Mouse (Mus musculus): ENCODE data around the gene Mylk. TPM values are rescaled to one million over a fixed set of nuclear protein-coding genes. Genes with fewer than 3 reads are reported as not detected.
"Not testable (repeated sequence)": the region's sequence is repeated elsewhere in the genome, so short reads cannot be mapped to it uniquely, and the experiment has no call there.

The Mylk gene
- 10 to 100 TPM; 14.5 to 14.9 TPM for total RNA-seq (2021)
- long read RNA-seq, experiment 1, partial matches to known transcripts = 2 of 2 reads
- long read RNA-seq, experiment 1, other reads (novel, unspliced or antisense) = 0 of 2 reads
- long read RNA-seq, experiment 2, partial matches to known transcripts = 0 of 1 reads
- long read RNA-seq, experiment 2, other reads (novel, unspliced or antisense) = 1 of 1 reads

DNA sequence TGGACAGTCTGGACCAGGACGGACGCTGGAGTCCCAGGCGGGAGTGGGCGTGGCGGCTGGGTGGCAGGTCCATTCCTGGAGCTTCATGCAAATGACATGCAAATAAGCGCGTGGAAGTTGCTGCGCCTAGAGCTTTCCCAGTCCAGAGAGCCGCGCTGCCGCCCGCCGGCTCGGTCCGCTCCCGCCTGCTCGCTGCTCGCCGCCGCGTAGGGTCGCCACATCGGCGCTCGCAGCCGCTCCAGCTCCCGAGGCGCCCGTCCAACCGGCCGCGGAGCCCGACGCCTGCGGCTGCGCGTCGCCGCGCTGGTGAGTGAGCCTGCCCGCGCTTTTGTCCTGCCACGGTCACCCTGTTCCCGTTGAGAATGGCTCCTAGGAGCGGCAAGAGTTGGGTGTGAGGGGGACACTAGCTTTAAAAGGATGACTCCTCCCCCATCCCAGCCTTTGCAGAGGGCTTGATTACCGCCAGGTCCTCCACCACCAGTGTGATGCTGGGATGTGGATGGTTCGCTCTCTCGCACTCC lies at the start of gene Mylk:
TSS of gene Mylk (plus strand) at position 146 of the 521 bp plus-strand sequence.
- DNase-seq (ENCODE audit: extremely low spot score in 1 of 2, low spot score in 2 of 2) = peak; percentile 54 to 65
- Histone ChIP-seq H3K4me3 (peak within 1 kb of the TSS; percentile 37), H3K27ac (no peak within 1 kb of the TSS)
- TF ChIP-seq CTCF (IDR thresholded peaks at IDR 0.05) = no peak
- intact Hi-C loops (cut with DNase I) = no loop called here

DNA sequence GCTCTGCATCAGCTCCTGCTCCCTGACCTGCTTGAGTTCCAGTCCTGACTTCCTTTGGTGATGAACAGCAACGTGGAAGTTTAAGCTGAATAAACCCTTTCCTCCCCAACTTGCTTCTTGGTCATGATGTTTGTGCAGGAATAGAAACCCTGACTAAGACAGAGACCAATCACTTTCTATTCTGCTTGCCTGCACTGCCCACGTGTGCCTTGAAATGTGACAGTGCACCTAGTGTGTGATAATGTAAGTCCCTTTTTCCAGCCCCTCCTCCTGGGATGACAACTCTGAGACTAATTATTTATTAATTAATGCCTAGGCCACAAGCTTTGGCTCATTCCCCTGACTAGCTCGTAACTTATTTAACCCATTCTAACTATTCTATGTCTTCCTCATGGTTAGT lies 46.3 kb upstream of the Mylk start:
- intact Hi-C loops (cut with DNase I); H3K4me3 ChIP-seq; H3K27ac ChIP-seq; DNase-seq (ENCODE audit: extremely low spot score in 1 of 2, low spot score in 2 of 2): not testable (repeated sequence)

DNA sequence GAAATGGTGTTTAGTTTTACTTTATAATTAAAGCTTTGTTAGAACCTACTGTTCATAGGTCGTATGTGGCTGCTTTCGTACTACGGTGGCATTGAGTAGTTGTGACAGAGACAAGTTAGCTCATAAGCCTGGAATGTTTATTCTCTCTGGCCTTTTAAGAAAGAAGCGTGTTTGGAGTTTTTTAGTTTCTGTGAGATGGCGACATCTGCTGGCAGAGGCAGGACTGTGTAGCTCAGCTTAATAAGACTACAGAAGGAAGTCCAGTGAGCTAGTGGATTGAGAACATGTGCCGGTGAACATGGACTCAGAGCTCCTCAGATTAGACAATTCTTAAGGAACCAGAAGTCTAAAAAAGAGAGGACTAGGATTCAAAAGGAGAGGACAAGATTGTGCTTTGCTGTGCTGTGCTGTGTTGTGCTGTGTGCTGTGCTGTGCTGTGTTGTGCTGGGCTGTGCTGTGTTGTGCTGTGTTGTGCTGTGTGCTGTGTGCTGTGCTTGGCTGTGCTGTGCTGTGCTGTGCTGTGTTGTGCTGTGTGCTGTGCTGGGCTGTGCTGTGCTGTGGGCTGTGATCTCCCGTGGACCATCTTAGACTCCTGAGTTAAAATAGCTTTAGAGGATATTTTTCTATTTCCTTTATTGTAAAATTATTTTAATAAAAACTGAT lies 44.7 kb upstream of the Mylk start:
- peak; percentile 90 for TF ChIP-seq CTCF (IDR thresholded peaks at IDR 0.05)
- H3K4me3 ChIP-seq = no peak overlapping the region
- intact Hi-C loops (cut with DNase I) = loop anchor here (1.0 to 5.0 kb wide), 3 partner anchors 33 to 398 kb away; no protein-coding TSS in a partner anchor
- DNase-seq (ENCODE audit: extremely low spot score in 1 of 2, low spot score in 2 of 2) = peak; percentile 66 to 78
- no peak overlapping the region for H3K27ac ChIP-seq

DNA sequence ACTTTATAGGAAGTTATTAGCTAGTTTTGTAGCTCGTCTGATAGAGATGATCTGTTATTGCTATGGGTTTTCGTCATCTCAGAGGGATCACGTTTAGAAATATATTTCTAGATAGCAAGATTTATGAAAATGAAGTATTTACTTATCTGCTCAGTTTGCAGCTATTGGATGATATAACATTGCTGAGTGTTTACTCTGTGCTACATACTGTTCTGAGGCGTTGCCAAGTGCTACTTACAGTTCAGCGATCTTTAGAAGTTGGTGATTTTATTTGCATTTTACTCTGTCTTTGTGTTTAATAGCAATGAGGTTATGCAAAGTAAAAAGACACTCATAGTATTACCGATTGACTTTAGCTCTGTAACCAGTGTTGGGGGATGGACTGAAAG lies 44.2 kb upstream of the Mylk start:
- no peak for DNase-seq (ENCODE audit: extremely low spot score in 1 of 2, low spot score in 2 of 2)
- Histone ChIP-seq H3K4me3 (no peak overlapping the region), H3K27ac (no peak overlapping the region)
- TF ChIP-seq CTCF (IDR thresholded peaks at IDR 0.05) = no peak
- intact Hi-C loops (cut with DNase I) = loop anchor here (1.0 to 5.0 kb wide), 3 partner anchors 34 to 399 kb away; no protein-coding TSS in a partner anchor

DNA sequence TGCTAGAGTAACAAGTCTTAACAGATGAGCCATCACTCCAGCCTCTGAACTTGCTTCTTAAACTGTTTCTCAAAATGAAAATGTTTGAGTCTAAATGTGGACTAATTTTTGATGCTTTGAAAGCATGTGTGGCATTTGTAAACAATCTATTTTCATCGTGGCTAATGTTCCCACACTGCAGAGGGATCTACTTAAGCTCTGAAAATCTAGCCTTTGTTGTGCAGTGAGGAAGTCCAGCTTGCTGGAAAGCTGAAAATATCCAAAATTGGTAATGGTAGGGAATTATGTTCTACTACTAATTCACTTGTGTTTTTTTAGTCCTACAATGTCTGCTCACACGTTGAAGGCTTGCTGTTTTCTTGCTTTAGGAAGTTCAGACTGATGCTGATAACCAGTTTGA lies 39.0 kb upstream of the Mylk start:
- H3K4me3 ChIP-seq = no peak overlapping the region
- H3K27ac ChIP-seq = no peak overlapping the region
- TF ChIP-seq CTCF (IDR thresholded peaks at IDR 0.05) = no peak
- intact Hi-C loops (cut with DNase I) = no loop called here
- DNase-seq (ENCODE audit: extremely low spot score in 1 of 2, low spot score in 2 of 2) = no peak

DNA sequence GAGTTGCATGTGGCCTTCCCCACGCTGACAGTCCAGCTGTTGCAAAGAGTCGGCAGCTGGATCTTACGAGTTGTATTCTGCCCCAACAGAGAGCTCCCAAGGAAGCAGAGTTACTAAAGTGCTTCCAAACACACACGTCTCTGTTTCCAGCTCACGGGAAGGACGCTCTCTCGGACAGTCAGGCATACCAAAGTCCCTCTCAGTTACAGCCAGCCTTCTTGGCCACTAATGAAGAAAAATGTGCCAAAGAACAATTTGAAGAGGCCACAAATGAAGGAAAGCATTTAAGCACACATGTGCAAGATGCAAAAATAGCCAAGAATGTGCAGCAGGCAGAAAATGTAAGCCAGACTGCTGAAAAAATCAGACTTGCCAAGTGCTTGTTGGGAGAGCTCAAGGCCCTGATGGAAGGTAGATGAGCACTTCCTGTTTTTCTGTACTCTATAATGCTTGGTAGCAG lies 38.5 kb upstream of the Mylk start:
- Histone ChIP-seq H3K4me3 (no peak overlapping the region), H3K27ac (peak overlapping the region; percentile 53)
- intact Hi-C loops (cut with DNase I) = no loop called here
- no peak for TF ChIP-seq CTCF (IDR thresholded peaks at IDR 0.05)
- DNase-seq (ENCODE audit: extremely low spot score in 1 of 2, low spot score in 2 of 2) = no peak

DNA sequence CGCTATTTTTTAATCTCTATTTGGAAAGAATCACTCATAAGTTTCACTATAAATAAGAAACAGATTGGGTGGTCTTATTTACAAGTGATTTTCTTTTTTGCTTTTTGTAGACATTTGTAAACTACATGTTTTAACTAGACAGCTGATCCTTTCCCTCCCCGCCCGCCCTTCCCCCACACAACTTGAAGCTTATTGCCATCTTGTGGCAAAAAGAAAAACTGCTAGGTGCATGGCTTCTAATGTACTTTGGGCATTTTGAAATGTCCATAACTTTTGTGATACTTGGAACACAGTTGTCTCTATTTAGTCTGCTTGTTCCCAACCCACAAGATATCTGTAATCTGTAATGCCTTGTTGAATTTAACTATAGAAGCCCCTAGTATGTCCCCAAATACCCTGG lies 33.5 kb upstream of the Mylk start:
- peak; percentile 68 for TF ChIP-seq CTCF (IDR thresholded peaks at IDR 0.05)
- Histone ChIP-seq H3K4me3 (no peak overlapping the region), H3K27ac (no peak overlapping the region)
- intact Hi-C loops (cut with DNase I) = no loop called here
- no peak for DNase-seq (ENCODE audit: extremely low spot score in 1 of 2, low spot score in 2 of 2)

DNA sequence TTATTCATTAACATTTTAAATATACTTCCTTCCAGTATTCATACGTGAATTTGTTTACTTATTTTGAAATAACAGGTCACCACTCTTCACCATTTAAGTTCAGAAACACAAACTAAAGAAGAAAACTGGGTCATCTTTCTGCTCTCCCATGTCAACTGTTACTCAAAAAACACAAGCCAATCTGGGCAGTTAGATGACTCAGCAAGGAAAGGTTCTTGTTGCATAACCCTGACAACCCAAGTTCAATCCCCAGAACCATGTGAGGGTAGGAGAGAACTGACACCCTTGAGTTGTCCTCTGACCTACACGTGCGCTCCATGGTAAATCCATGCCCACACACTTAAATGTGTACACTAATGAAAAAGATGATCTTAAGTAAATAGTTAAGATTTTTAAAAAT lies 19.9 kb upstream of the Mylk start:
- DNase-seq (ENCODE audit: extremely low spot score in 1 of 2, low spot score in 2 of 2) = no peak
- no peak overlapping the region for H3K27ac ChIP-seq
- intact Hi-C loops (cut with DNase I) = no loop called here
- no peak overlapping the region for H3K4me3 ChIP-seq
- no peak for TF ChIP-seq CTCF (IDR thresholded peaks at IDR 0.05)

DNA sequence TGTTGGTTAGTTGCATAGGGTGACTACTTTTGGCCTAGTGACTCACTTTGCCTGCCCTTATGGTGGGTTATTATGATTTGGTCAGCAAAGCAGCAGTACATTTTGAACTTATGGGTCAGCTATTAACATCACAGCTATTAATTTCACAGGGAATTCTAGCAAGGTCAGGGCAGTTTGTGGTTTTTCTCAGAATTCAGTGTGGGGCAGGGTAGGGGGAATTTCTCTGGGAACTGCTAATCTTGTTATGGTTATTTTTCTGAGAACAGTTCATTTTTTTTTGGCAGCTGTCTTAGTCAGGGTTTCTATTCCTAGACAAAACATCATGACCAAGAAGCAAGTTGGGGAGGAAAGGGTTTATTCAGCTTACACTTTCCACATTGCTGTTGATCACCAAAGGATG lies 16.4 kb upstream of the Mylk start:
- H3K27ac ChIP-seq; DNase-seq (ENCODE audit: extremely low spot score in 1 of 2, low spot score in 2 of 2); intact Hi-C loops (cut with DNase I); H3K4me3 ChIP-seq: not testable (repeated sequence)

DNA sequence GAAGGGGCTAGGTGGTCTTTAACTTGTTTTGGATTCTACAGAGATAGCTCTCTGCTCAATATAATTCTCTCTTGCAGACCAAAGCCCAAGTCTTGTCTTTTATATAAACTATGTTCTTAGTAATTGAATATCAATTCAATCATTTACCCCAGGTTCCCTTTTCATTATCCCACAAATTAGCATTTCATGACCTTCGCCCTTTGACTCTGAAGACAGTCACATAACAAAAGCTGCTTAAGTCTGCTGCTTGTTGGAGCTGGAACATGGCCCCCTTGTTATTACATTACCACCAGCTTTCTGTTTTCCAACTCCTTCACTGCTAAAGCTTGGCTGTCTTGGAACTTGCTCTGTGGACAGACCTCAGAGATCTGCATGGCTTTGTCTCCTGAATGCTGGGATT lies 15.6 kb upstream of the Mylk start:
- intact Hi-C loops (cut with DNase I) = no loop called here
- DNase-seq (ENCODE audit: extremely low spot score in 1 of 2, low spot score in 2 of 2) = no peak
- no peak for TF ChIP-seq CTCF (IDR thresholded peaks at IDR 0.05)
- H3K27ac ChIP-seq = no peak overlapping the region
- H3K4me3 ChIP-seq = no peak overlapping the region

DNA sequence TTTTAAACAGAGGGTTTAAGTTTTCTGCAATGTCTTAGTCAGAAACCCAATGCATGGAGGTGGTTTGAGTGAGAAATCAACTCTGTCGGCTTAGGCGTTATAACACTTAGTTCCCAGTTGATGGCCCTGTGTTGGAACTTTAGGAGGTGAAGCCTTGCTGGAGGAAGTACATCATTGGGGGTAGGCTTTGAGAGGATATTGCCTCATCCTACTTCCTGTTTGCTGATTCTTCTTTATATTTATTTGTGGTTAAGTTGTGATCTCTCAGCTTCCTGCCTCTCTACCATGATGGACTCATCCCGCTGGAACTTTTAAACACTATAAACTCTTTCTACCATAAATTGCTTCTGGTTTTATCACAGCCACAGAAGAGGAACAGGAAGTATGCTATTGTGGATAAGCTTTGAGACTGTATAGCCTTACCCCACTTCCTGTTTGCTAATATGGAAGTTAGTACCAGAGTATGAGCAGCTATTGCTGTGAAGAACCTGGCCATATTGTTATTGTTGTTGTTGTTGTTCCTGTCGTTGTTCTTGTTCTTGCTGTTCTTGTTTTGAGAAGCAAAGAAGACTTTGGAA lies 6.3 kb upstream of the Mylk start:
- Histone ChIP-seq H3K27ac (no peak overlapping the region), H3K4me3 (no peak overlapping the region)
- DNase-seq (ENCODE audit: extremely low spot score in 1 of 2, low spot score in 2 of 2) = no peak
- TF ChIP-seq CTCF (IDR thresholded peaks at IDR 0.05) = no peak
- intact Hi-C loops (cut with DNase I) = no loop called here

DNA sequence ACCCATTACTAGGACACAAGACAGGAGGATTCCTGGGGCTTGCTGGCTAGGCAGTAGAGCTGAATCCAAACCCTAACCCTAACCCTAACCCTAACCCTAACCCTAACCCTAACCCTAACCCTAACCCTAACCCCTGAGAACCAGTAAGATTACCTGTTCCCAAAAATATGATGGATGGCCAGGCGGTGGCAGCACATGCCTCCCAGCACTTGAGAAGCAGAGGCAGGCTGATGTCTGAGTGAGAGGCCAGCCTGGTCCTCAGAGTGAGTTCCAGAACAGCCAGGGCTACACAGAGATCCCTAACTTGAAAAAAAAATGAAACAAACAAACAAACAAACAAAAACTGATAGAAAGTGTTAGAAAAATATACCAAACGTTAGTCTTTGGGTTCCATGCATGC lies 2.1 kb upstream of the Mylk start:
- TF ChIP-seq CTCF (IDR thresholded peaks at IDR 0.05) = no peak; the same call in 1 of the 2 replicates
- intact Hi-C loops (cut with DNase I) = no loop called here
- Histone ChIP-seq H3K4me3 (no peak overlapping the region), H3K27ac (no peak overlapping the region)
- no peak for DNase-seq (ENCODE audit: extremely low spot score in 1 of 2, low spot score in 2 of 2)

Data from left cerebral cortex, adult 2 months (tissue).